Mouse (Mus musculus): ENCODE measurements around the gene Nuak1.

DNA sequence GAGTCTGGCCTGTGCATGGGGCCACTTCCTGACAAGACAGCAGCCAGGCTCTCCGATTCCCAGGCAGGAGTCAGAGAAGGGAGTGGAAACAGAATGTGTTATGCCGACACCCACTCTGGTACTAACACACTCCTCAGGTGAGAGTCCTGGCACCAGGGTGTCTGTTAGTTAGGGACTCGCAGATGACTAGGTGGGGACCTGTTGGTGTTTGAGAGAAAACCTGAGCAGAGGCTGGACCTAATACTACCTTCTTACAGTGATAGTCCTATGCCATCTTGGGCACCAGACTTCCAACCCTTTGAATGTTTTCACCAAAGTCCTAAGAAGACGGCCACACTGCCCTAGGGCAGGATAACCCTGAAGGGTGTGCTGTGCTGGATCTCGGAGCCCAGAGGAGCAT lies 111.1 kb downstream of the Nuak1 start:
- TF ChIP-seq GABPA (IDR thresholded peaks at IDR 0.05; ENCODE audit: insufficient replicate concordance, low read depth, low read length) (no peak), TBP (conservative IDR thresholded peaks at IDR 0.05; ENCODE audit: low read depth, low read length) (no peak), POLR2AphosphoS2 (IDR thresholded peaks at IDR 0.05; ENCODE audit: low read depth, low read length) (no peak), CTCF (conservative IDR thresholded peaks at IDR 0.05 in 1 of 2, IDR thresholded peaks at IDR 0.05 in 1 of 2; ENCODE audit: low read depth in 2 of 2, low read length in 2 of 2) (no peak)

Measured in CH12.LX (cell line).